Mouse (Mus musculus): Measurements from ENCODE around the gene Tpst2. TPM values are rescaled to one million over a fixed set of nuclear protein-coding genes. Genes with fewer than 3 reads are reported as not detected.

The Tpst2 gene
- total and polyA plus RNA-seq, 2 experiments, result 27.7 to 35.7 TPM

GRCm38 (mm10) chr5:112256457-112256856 is 20.0 kb upstream of the Tpst2 start:
- no peaks in the 10 kb centered on the region for H3K27me3 ChIP-seq (ENCODE audit: control insufficient read depth, insufficient read depth, low read length)
- no peaks in the 10 kb centered on the region for H3K4me1 ChIP-seq (ENCODE audit: control insufficient read depth, insufficient read depth, low read length)
- TF ChIP-seq POLR2A (IDR thresholded peaks at IDR 0.05; ENCODE audit: extremely low read depth, insufficient read depth, low read length) (no peak), CTCF (IDR thresholded peaks at IDR 0.05; ENCODE audit: low read depth, low read length) (no peak)
- WGBS, result 90% methylated on average over 9 of the region's 9 CpGs
- H3K27ac ChIP-seq (replicated peaks; ENCODE audit: insufficient read depth, low read depth, low read length), result no peak overlapping the region
- no peaks in the 10 kb centered on the region for H3K36me3 ChIP-seq (ENCODE audit: control insufficient read depth, insufficient read depth, low read length)
- DNase-seq (ENCODE audit: extremely low read depth, low read depth, low spot score), result no peak
- H3K9ac ChIP-seq (ENCODE audit: low read depth, low read length), result no peak overlapping the region
- H3K4me3 ChIP-seq (ENCODE audit: insufficient read depth, low read depth, low read length), result no peak overlapping the region
- no peaks in the 10 kb centered on the region for H3K79me2 ChIP-seq (ENCODE audit: control insufficient read depth, insufficient read depth, low read length)

- Histone ChIP-seq H3K27ac (replicated peaks; ENCODE audit: insufficient read depth, low read depth, low read length) (no peak overlapping the region), H3K9ac (ENCODE audit: low read depth, low read length) (no peak overlapping the region), H3K4me3 (ENCODE audit: insufficient read depth, low read depth, low read length) (no peak overlapping the region), H3K27me3 (ENCODE audit: control insufficient read depth, insufficient read depth, low read length) (no peaks in the 10 kb centered on the region), H3K36me3 (ENCODE audit: control insufficient read depth, insufficient read depth, low read length) (no peaks in the 10 kb centered on the region), H3K79me2 (ENCODE audit: control insufficient read depth, insufficient read depth, low read length) (no peaks in the 10 kb centered on the region), H3K4me1 (ENCODE audit: control insufficient read depth, insufficient read depth, low read length) (no peaks in the 10 kb centered on the region)
- DNase-seq (ENCODE audit: extremely low read depth, low read depth, low spot score), result no peak
- no peak for TF ChIP-seq CTCF (IDR thresholded peaks at IDR 0.05; ENCODE audit: low read depth, low read length)
- no peak for TF ChIP-seq POLR2A (IDR thresholded peaks at IDR 0.05; ENCODE audit: extremely low read depth, insufficient read depth, low read length)
- WGBS, result 96% methylated on average over 3 of the region's 3 CpGs
Observed at GRCm38 (mm10) chr5:112257896-112258295, 18.6 kb upstream of the Tpst2 start.

- Histone ChIP-seq H3K27me3 (ENCODE audit: control insufficient read depth, insufficient read depth, low read length) (no peaks in the 10 kb centered on the region), H3K9ac (ENCODE audit: low read depth, low read length) (no peak overlapping the region), H3K27ac (replicated peaks; ENCODE audit: insufficient read depth, low read depth, low read length) (no peak overlapping the region), H3K4me3 (ENCODE audit: insufficient read depth, low read depth, low read length) (no peak overlapping the region), H3K79me2 (ENCODE audit: control insufficient read depth, insufficient read depth, low read length) (no peaks in the 10 kb centered on the region), H3K4me1 (ENCODE audit: control insufficient read depth, insufficient read depth, low read length) (no peaks in the 10 kb centered on the region), H3K36me3 (ENCODE audit: control insufficient read depth, insufficient read depth, low read length) (no peaks in the 10 kb centered on the region)
- no peak for DNase-seq (ENCODE audit: extremely low read depth, low read depth, low spot score)
- TF ChIP-seq CTCF (IDR thresholded peaks at IDR 0.05; ENCODE audit: low read depth, low read length), result no peak
- TF ChIP-seq POLR2A (IDR thresholded peaks at IDR 0.05; ENCODE audit: extremely low read depth, insufficient read depth, low read length), result no peak
- WGBS, result 85% methylated on average over 16 of the region's 16 CpGs
Observed at GRCm38 (mm10) chr5:112259862-112260650, 16.4 kb upstream of the Tpst2 start.

- Histone ChIP-seq H3K4me1 (ENCODE audit: control insufficient read depth, insufficient read depth, low read length) (no peaks in the 10 kb centered on the region), H3K9ac (ENCODE audit: low read depth, low read length) (no peak overlapping the region), H3K79me2 (ENCODE audit: control insufficient read depth, insufficient read depth, low read length) (no peaks in the 10 kb centered on the region), H3K27me3 (ENCODE audit: control insufficient read depth, insufficient read depth, low read length) (no peaks in the 10 kb centered on the region), H3K27ac (replicated peaks; ENCODE audit: insufficient read depth, low read depth, low read length) (no peak overlapping the region), H3K36me3 (ENCODE audit: control insufficient read depth, insufficient read depth, low read length) (no peaks in the 10 kb centered on the region), H3K4me3 (ENCODE audit: insufficient read depth, low read depth, low read length) (no peak overlapping the region)
- no peak for DNase-seq (ENCODE audit: extremely low read depth, low read depth, low spot score)
- TF ChIP-seq POLR2A (IDR thresholded peaks at IDR 0.05; ENCODE audit: extremely low read depth, insufficient read depth, low read length) (no peak), CTCF (IDR thresholded peaks at IDR 0.05; ENCODE audit: low read depth, low read length) (no peak)
- 78% methylated on average over 3 of the region's 3 CpGs for WGBS
Observed at GRCm38 (mm10) chr5:112260818-112261217, 15.7 kb upstream of the Tpst2 start.

GRCm38 (mm10) chr5:112264099-112264498 is 12.4 kb upstream of the Tpst2 start:
- H3K36me3 ChIP-seq (ENCODE audit: control insufficient read depth, insufficient read depth, low read length), result no peaks in the 10 kb centered on the region

GRCm38 (mm10) chr5:112265110-112265509 is 11.4 kb upstream of the Tpst2 start:
- TF ChIP-seq CTCF (IDR thresholded peaks at IDR 0.05; ENCODE audit: low read depth, low read length) (no peak), POLR2A (IDR thresholded peaks at IDR 0.05; ENCODE audit: extremely low read depth, insufficient read depth, low read length) (no peak)
- DNase-seq (ENCODE audit: extremely low read depth, low read depth, low spot score), result no peak
- no peaks in the 10 kb centered on the region for H3K4me1 ChIP-seq (ENCODE audit: control insufficient read depth, insufficient read depth, low read length)
- WGBS, result 91% methylated on average over 5 of the region's 5 CpGs
- H3K27me3 ChIP-seq (ENCODE audit: control insufficient read depth, insufficient read depth, low read length), result no peaks in the 10 kb centered on the region
- H3K27ac ChIP-seq (replicated peaks; ENCODE audit: insufficient read depth, low read depth, low read length), result no peak overlapping the region
- H3K9ac ChIP-seq (ENCODE audit: low read depth, low read length), result no peak overlapping the region
- no peaks in the 10 kb centered on the region for H3K79me2 ChIP-seq (ENCODE audit: control insufficient read depth, insufficient read depth, low read length)
- H3K4me3 ChIP-seq (ENCODE audit: insufficient read depth, low read depth, low read length), result no peak overlapping the region
- no peaks in the 10 kb centered on the region for H3K36me3 ChIP-seq (ENCODE audit: control insufficient read depth, insufficient read depth, low read length)

More at GRCm38 (mm10) chr5:112264099-112264498, 12.4 kb upstream of the Tpst2 start:
- H3K79me2 ChIP-seq (ENCODE audit: control insufficient read depth, insufficient read depth, low read length), result no peaks in the 10 kb centered on the region
- no peak for TF ChIP-seq POLR2A (IDR thresholded peaks at IDR 0.05; ENCODE audit: extremely low read depth, insufficient read depth, low read length)
- no peak for TF ChIP-seq CTCF (IDR thresholded peaks at IDR 0.05; ENCODE audit: low read depth, low read length)
- H3K4me3 ChIP-seq (ENCODE audit: insufficient read depth, low read depth, low read length), result no peak overlapping the region
- H3K27me3 ChIP-seq (ENCODE audit: control insufficient read depth, insufficient read depth, low read length), result no peaks in the 10 kb centered on the region
- H3K9ac ChIP-seq (ENCODE audit: low read depth, low read length), result no peak overlapping the region
- no peak for DNase-seq (ENCODE audit: extremely low read depth, low read depth, low spot score)
- H3K27ac ChIP-seq (replicated peaks; ENCODE audit: insufficient read depth, low read depth, low read length), result no peak overlapping the region
- WGBS, result 91% methylated on average over 7 of the region's 7 CpGs
- no peaks in the 10 kb centered on the region for H3K4me1 ChIP-seq (ENCODE audit: control insufficient read depth, insufficient read depth, low read length)

Measured in liver, adult 2 months (tissue).